Mouse (Mus musculus): Measurements from ENCODE around the gene Slc26a3.
A peak's percentile ranks its signal among the peaks of the same experiment; 100 is the strongest.

Gene Slc26a3

DNA sequence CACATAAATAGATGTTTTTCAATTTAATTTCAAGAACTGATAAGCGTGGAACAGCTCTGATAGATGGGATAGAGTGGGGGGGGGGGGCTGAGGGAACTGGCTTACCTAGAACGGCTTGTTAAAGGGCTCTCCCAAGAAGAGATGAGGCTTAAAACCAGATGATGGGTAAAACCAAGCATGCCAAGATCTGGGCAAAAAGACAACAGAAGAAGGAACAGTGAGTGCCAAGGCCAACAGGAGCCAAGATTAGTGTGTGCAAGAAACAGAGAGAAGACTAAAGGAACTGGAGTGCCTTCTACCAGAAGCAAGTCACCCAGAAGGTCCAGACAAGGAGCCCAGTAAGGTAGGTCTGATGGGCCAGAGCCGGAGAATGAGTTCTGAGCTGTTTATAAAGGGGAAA is at the start of gene Slc26a3:
Gene Slc26a3 (plus strand): TSS at position 301 of the 400 bp plus-strand sequence.
- no peak for DNase-seq

- DNase-seq = no peak
Measured at GRCm38 (mm10) chr12:31350191-31350943, 40.3 kb upstream of the Slc26a3 start.

- peak; percentile 93 for DNase-seq
Measured at GRCm38 (mm10) chr12:31350944-31351928, 39.4 kb upstream of the Slc26a3 start, which contains the start of gene Dld. Gene Dld (minus strand): TSS chr12:31351453.

- no peak for DNase-seq
Measured at GRCm38 (mm10) chr12:31366428-31366827, 24.2 kb upstream of the Slc26a3 start.

- no peak for DNase-seq
Measured at GRCm38 (mm10) chr12:31367721-31368120, 22.9 kb upstream of the Slc26a3 start.

- DNase-seq = no peak
Measured at GRCm38 (mm10) chr12:31369118-31369517, 21.6 kb upstream of the Slc26a3 start.

- no peak for DNase-seq
Measured at GRCm38 (mm10) chr12:31369656-31370055, 21.0 kb upstream of the Slc26a3 start.

DNA sequence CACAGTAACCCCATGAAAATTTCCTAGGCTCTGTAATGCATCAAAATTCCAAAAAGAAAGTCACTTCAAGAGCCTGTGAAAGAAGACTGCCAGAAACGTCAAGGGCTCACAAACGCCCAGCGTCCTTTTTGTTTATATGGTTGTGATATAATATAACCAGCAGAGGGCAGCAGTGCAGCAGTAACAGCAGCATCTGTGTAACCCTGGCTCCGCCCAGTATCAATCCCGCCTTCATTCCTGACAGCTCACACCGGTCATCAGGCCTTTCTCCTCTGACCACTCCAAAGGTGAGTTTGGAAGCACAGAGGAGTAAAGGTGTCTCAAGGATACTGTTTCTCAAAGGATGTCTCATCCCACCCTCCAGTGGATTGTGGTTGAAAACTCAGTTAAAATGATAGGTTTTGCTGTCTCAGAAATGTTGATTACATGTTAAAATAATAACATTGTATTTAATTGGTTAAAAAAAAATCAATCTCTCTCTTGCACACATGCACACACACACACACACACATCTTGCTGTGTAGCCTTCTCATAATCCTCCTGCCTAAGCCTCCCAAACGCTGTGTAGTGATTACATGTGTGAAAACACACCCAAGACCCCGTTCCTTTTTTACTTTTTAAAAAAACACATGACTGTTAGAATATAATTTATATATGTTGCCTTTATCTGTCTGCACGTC is 15.9 kb upstream of the Slc26a3 start:
- peak; percentile 51 for DNase-seq

DNA sequence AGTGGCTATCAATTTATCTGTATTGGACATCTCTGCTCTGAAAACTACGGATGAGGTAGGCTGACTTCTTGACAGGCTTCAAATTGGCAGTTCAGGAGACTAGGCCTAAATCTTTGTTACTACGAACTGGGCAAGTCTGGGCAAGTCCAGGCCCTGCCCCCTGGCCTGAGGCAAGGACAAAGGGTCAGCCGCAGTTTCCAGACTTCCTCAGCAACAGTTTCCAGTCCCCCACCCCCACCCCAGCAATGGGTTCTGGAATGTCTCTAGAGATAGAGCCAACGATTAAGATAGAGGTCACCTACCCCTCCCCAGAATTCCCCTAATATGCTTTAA is 15.4 kb upstream of the Slc26a3 start:
- DNase-seq = no peak

DNA sequence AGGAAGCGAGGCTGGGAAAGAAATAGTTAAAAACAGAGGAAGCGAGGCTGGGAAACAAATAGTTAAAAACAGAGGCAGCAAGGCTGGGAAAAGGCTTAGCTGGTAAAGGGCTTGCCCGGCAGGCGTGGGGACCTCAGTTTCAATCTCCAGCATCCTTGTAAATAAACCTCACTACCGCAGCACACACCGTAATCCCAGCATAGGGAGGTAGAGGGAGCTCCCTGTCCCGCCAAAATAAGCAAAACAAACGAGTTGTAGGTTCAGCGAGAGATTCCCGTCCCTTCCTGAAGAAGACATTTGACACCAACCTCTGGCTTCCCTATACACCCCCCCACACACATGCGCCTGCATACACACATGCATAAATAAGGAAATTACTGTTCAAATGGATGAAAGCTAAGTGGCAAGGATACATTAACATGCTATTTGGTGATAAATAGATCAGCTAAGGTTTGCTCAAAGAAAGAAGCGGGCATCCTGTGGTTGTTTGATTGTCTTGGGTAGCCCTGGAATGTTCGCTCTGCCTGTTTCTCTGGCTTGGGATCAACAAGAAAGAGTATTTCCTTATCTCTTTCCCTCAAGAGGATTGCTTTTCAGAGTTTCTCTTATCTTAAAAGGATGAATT is 14.2 kb upstream of the Slc26a3 start:
- peak; percentile 18 for DNase-seq

GRCm38 (mm10) chr12:31377241-31377640 is 13.4 kb upstream of the Slc26a3 start:
- DNase-seq = no peak

GRCm38 (mm10) chr12:31380878-31381277 is 9.8 kb upstream of the Slc26a3 start:
- peak; percentile 19 for DNase-seq

DNA sequence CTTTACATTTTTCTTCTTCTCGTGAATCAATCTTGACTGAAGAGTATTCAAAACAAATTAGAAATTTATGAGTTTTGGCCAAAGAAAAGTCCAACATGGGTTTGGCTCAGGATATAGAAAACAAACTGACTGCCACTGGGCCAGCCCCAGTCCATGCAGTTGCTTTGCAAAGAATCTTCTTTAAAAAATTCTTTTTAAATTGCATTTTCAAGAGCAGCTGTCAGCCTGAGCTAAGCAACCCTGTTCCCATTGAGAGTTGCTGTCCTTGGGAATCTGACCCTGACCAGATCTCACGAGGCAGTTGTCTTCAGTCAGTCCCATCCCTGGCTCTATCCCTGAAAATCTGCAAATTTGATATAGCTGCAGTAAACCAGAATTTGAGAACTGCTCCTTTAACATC is 8.2 kb upstream of the Slc26a3 start:
- no peak for DNase-seq

- DNase-seq = no peak
Measured at GRCm38 (mm10) chr12:31387303-31387702, 3.4 kb upstream of the Slc26a3 start.

GRCm38 (mm10) chr12:31391696-31392095 is 1.0 kb downstream of the Slc26a3 start:
- DNase-seq = no peak

GRCm38 (mm10) chr12:31395895-31396294 is 5.2 kb downstream of the Slc26a3 start:
- DNase-seq = no peak

DNA sequence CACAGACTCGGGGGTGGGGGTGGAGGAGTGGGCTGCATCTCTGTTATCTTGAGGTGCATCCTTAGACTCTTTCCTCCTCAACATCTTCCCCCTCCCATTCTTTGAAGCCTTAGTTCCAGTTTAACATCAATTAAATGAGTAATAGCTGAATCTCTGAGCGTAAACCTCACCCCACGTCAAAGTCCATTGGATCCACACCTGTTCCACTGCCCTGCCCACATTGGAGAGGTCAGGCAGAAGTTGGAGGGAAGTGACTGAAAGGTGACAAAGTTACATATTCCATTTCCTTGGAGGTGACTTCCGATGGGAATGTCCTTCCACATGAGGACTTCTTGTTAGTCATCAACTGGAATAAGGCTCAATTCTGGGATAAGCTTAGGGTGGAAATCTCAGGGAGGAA is 7.0 kb downstream of the Slc26a3 start:
- no peak for DNase-seq

DNA sequence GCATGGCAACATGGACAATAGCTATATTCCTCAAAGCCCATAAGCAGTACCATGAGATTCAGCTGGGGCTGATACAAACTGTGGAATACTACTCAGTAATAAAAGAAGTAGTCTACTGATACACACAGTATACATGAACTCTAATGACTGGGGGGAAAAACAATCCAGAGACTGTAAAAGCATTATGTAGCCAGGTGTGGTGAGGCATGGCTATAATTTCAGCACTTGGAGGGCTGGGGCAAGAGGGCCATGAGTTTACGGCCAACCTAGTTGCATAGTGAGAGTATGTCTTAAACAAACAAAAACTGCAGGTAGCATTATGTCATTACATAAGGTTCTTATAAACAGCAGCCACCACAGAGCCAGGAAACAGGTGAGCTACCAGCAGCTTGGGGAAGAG is 10.2 kb downstream of the Slc26a3 start:
- DNase-seq = no peak

GRCm38 (mm10) chr12:31401930-31402329 is 11.3 kb downstream of the Slc26a3 start:
- DNase-seq = no peak

DNA sequence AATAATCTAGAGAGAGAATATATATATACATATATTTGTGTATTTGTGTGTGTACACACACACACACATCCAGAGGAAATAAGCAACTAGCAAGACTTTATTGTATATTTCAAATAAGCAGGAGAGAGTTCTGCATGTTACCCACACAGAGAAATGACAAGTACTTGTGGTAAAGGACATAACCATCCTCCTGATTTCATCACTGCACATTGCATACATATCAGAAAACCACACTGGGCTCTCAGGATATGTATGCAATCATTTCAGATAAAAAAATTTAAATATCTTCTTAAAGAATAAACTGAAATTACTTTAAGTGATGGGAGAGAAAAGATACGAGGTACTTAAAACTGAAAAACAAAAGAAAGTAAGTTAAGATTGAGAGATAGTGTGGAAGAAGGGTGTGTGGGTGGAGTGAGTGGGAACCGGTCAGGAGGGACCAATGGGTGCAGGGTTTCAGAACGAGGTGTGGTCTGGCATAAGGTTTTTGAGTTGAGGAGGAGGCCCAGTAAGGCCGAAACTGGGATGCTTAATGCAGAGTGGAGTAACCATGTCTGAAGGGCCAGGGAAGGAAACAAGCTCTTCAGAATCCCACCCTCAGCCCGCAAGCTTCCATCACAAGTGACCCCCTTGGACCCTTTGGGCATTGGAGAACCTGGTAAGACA is 14.0 kb downstream of the Slc26a3 start:
- DNase-seq = no peak

DNA sequence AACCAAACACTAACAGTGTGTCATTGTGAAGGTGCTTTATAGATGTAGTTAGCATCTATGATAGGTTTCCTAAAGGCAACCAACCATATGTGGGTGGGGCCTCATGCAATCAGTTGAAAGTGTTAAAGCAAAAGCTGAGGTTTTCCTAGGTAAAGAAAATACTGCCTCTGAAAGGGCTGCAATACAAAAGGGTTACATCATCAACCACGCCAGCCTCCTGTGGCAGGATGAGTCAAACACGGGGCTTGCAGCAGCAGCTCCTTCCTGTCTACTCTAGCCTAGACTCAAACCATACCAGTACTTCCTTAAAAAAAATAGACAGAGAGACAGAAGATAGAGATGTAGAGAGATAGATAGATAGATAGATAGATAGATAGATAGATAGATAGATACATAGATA is 25.3 kb downstream of the Slc26a3 start:
- DNase-seq = no peak

DNA sequence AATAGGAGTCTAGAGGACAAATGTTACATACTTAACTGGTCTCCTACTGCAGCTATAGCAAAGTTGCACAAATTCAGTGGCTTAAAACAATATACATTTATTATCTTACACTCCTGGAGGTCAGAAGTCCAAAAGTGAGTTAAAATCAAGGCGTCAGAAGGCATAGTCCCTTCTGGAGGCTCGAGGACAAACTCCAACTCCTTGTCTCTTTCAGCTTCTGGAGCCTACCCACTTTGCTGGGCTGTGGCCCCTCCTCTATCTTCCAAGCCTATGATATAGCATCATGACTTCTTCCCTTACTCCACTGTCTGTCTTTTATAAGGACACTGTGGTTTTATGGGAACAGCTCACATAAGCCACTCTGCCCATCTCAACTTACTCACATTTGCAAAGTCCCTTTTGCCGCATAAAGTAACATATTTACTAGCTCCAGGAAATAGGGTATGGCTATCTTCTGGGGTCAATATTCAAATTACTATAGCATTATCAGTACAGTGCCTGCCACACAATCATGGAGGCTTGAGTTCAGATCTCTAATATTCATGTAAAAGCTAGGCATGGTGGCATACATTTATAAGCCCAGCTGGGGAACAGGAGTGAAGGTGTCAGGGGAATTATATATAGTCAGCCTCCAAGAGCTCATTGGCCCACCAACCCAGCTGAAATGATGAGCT is 31.4 kb downstream of the Slc26a3 start:
- DNase-seq = no peak

All from right cerebral cortex, postnatal 4 days (tissue).